Mouse (Mus musculus) thymus, adult 2 months (tissue): ENCODE results near the gene Rhox4a2. TPM values are rescaled to one million over a fixed set of nuclear protein-coding genes. Genes with fewer than 3 reads are reported as not detected.
"Not testable (repeated sequence)": the region's sequence is repeated elsewhere in the genome, so short reads cannot be mapped to it uniquely, and the experiment has no call there.

ENCODE experiments used
- DNase-seq: peaks from one replicate; pipeline ENCODE4 v3.0.0; 2021
- H3K27ac ChIP-seq: fragments of 200-500 bp; 2 replicates; pipeline ENCODE4 v1.5.1; 2012; ENCODE audit warnings: low read length, control low read depth; ENCODE audit not compliant: control insufficient read depth, insufficient read depth
- H3K27me3 ChIP-seq: fragments of 200-500 bp; 2 replicates; pipeline ENCODE4 v1.6.1; 2012; ENCODE audit warnings: mild to moderate bottlenecking, low read length, moderate library complexity, mixed read lengths; ENCODE audit not compliant: control insufficient read depth, insufficient read depth
- H3K36me3 ChIP-seq: fragments of 200-500 bp; 2 replicates; pipeline ENCODE4 v1.6.1; 2012; ENCODE audit warnings: mild to moderate bottlenecking, low read length, moderate library complexity; ENCODE audit not compliant: control insufficient read depth, insufficient read depth
- H3K4me1 ChIP-seq: fragments of 200-500 bp; replicated peaks from 2 replicates; pipeline ENCODE4 v1.6.1; 2012; ENCODE audit warnings: low read length; ENCODE audit not compliant: control insufficient read depth, insufficient read depth
- H3K4me3 ChIP-seq: fragments of 200-500 bp; 2 replicates; pipeline ENCODE4 v1.5.1; 2012; ENCODE audit warnings: mild to moderate bottlenecking, low read length, control low read depth, moderate library complexity; ENCODE audit not compliant: control insufficient read depth, insufficient read depth
- WGBS: fragments of 180-500 bp; shearing (Covaris S2); methylation state at CpG from one replicate; pipeline ENCODE4 v1.1.7; 2018; 5-methylcytosine and 5-hydroxymethylcytosine counted together
- polyA plus RNA-seq: library from polyadenylated mRNA; depleted of rRNA; stranded (reverse); fragments of >200 nt; gene quantifications from 2 replicates; pipeline ENCODE4 v1.2.3, GENCODE M21; 2012; rRNA removed

Gene Rhox4a2
- polyA plus RNA-seq = 1.2 and 1.6 TPM in 2 replicates

GRCm38 (mm10) chrX:37390548-37390947, at the start of gene Rhox4a2:
Gene Rhox4a2, plus strand, starts transcription at chrX:37390848.
- H3K27me3 ChIP-seq, H3K36me3 ChIP-seq, H3K27ac ChIP-seq, DNase-seq, H3K4me3 ChIP-seq, H3K4me1 ChIP-seq: not testable (repeated sequence)
- WGBS = 97% methylated on average over 8 of the region's 16 CpGs

GRCm38 (mm10) chrX:37379728-37380127, 10.9 kb upstream of the Rhox4a2 start, which contains the start of gene Rhox3a2:
Gene Rhox3a2, plus strand, starts transcription at chrX:37380028.
- DNase-seq, H3K36me3 ChIP-seq, H3K4me3 ChIP-seq, H3K27me3 ChIP-seq, H3K4me1 ChIP-seq, H3K27ac ChIP-seq: not testable (repeated sequence)
- WGBS = no CpG with 5 or more reads among the region's 1 CpGs

DNA sequence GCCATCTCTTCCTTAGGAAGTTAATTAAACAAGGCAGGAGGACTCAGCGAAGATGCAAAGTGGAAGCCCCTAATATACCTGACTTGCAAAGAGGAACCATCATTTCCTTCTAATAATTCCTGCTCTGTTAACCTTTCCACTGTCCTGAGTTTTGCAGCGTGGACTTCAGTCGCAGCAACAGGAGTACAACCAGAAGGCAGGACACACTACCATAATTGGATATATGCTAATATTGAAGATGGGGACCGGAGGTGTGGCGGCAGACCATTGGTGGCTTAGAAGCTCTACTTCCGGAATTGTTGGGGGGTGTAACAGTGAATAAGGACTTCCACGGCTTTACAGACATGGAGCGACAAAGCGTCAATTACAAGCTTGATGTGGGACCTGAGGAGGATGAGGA, 21.1 kb downstream of the Rhox4a2 start, which contains the start of gene Rhox2b:
Rhox2b (plus strand) TSS at position 301 of the 400 bp plus-strand sequence.
- not testable (repeated sequence) for H3K36me3 ChIP-seq, DNase-seq, H3K4me3 ChIP-seq, H3K4me1 ChIP-seq, H3K27me3 ChIP-seq, H3K27ac ChIP-seq
- WGBS = no CpG with 5 or more reads among the region's 9 CpGs

GRCm38 (mm10) chrX:37432194-37432593, 41.5 kb downstream of the Rhox4a2 start, which contains the start of gene Rhox4b:
Gene Rhox4b, plus strand, starts transcription at chrX:37432494.
- H3K4me1 ChIP-seq, H3K36me3 ChIP-seq, H3K27me3 ChIP-seq, H3K4me3 ChIP-seq, H3K27ac ChIP-seq, DNase-seq: not testable (repeated sequence)
- 88% methylated on average over 15 of the region's 15 CpGs for WGBS

Other genes with a start within 250 kb of the Rhox4a2 start
- gene Akap14, start 222.0 kb upstream of the Rhox4a2 start, polyA plus RNA-seq = 0.06 and 0.13 TPM in 2 replicates
- gene Ndufa1, start 199.7 kb upstream of the Rhox4a2 start, polyA plus RNA-seq = 224 and 326 TPM in 2 replicates
- gene Rnf113a1, start 199.6 kb upstream of the Rhox4a2 start, polyA plus RNA-seq = 3.9 and 4.1 TPM in 2 replicates
- gene Gm9, start 179.8 kb upstream of the Rhox4a2 start, polyA plus RNA-seq = not detected in 2 replicates
- not detected in 2 replicates for gene Rhox1, start 168.6 kb upstream of the Rhox4a2 start, polyA plus RNA-seq
- gene Rhox2a, start 145.9 kb upstream of the Rhox4a2 start, polyA plus RNA-seq = not detected in 2 replicates
- not detected in 2 replicates for gene Rhox3a, start 140.9 kb upstream of the Rhox4a2 start, polyA plus RNA-seq
- not detected in 2 replicates for gene Rhox4a, start 125.5 kb upstream of the Rhox4a2 start, polyA plus RNA-seq
- gene Rhox3a2, start 10.8 kb upstream of the Rhox4a2 start, polyA plus RNA-seq = not detected in 2 replicates
- gene Rhox2b, start 21.2 kb downstream of the Rhox4a2 start, polyA plus RNA-seq = not detected in 2 replicates
- gene Rhox4b, start 41.6 kb downstream of the Rhox4a2 start, polyA plus RNA-seq = 0.48 and 0.54 TPM in 2 replicates
- not detected in 2 replicates for gene Rhox2c, start 62.8 kb downstream of the Rhox4a2 start, polyA plus RNA-seq
- gene Rhox3c, start 67.7 kb downstream of the Rhox4a2 start, polyA plus RNA-seq = not detected in 2 replicates
- gene Rhox4c, start 89.5 kb downstream of the Rhox4a2 start, polyA plus RNA-seq = not detected in 2 replicates
- gene Rhox2d, start 102.6 kb downstream of the Rhox4a2 start, polyA plus RNA-seq = not detected in 2 replicates
- not detected in 2 replicates for gene Rhox4d, start 123.5 kb downstream of the Rhox4a2 start, polyA plus RNA-seq
- not detected in 2 replicates for gene Rhox2e, start 139.6 kb downstream of the Rhox4a2 start, polyA plus RNA-seq
- not detected in 2 replicates for gene Rhox3e, start 151.2 kb downstream of the Rhox4a2 start, polyA plus RNA-seq
- gene Rhox4e, start 166.6 kb downstream of the Rhox4a2 start, polyA plus RNA-seq = not detected in 2 replicates
- not detected in 2 replicates for gene Rhox2f, start 180.6 kb downstream of the Rhox4a2 start, polyA plus RNA-seq
- gene Rhox3f, start 190.1 kb downstream of the Rhox4a2 start, polyA plus RNA-seq = not detected in 2 replicates
- not detected in 2 replicates for gene Rhox4f, start 216.9 kb downstream of the Rhox4a2 start, polyA plus RNA-seq
- gene Rhox3g, start 237.8 kb downstream of the Rhox4a2 start, polyA plus RNA-seq = not detected in 2 replicates